Mouse (Mus musculus): ENCODE measurements around the gene 1700028K03Rik. TPM values are rescaled to one million over a fixed set of nuclear protein-coding genes. Genes with fewer than 3 reads are reported as not detected.

Gene 1700028K03Rik
- polyA plus RNA-seq, 1 experiment from 2014 or later, result 0.01 TPM

DNA sequence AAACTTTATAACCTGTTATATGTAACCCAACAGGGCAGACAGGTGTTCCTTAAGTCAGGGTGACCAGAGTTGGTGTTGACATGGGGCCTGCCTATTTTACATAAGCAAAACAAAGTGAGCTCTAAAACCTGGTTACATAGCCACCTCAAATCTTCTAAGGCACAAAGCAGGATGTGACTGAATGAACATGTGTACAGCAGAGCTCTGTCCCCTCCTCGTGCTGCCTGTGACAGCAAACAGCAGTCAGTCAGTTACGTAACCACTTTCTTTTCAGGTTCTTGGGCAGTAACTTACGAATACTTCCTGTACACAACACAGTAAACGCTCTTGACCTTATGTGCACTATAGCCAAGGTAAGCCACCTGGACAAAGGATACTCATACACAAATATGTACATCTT is 11.4 kb downstream of the 1700028K03Rik start:
- Histone ChIP-seq H3K27me3 (peaks cover 3% of the 10 kb centered on the region; the same call in 1 of the 2 replicates), H3K27ac (0 out of 2 replicates have a peak overlapping the region, but pooled peaks have one; percentile 3), H3K4me1 (replicated peaks) (peaks cover 21% of the 10 kb centered on the region), H3K4me2 (no peak overlapping the region), H3K36me3 (no peaks in the 10 kb centered on the region), H3K4me3 (replicated peaks) (no peak overlapping the region), H3K9ac (no peak overlapping the region), H3K9me3 (replicated peaks) (no peaks in the 10 kb centered on the region)
- WGBS (ENCODE audit: insufficient replicate concordance), result 50% methylated on average over 4 of the region's 4 CpGs
- DNase-seq, result no peak
- ATAC-seq (ENCODE audit: low read depth), result no peak

DNA sequence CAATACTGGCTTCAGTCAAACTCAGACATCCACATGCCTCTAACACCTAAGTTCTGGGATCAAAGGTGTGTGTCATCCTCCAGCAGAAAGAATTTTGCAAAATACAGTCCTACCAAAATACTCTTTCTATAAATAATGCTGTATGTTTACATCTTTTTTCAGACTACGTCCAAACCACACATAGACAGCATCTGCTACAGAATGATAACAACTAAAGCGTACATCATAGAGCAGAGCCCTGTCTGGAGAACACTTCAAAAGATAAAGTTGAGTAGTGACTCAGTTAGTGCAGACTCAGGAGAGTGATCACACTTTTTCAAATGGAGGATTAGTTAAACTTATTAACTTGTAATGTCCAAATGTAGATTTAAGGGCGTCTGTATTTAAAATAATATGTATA is 13.4 kb downstream of the 1700028K03Rik start:
- 21% methylated on average over 3 of the region's 3 CpGs for WGBS (ENCODE audit: insufficient replicate concordance)
- H3K4me2 ChIP-seq, result peak overlapping the region; percentile 34; the same call in 1 of the 2 replicates
- H3K27me3 ChIP-seq, result no peaks in the 10 kb centered on the region
- H3K9me3 ChIP-seq (replicated peaks), result no peaks in the 10 kb centered on the region
- ATAC-seq (ENCODE audit: low read depth), result peak; percentile 100
- no peak overlapping the region for H3K4me3 ChIP-seq (replicated peaks)
- H3K27ac ChIP-seq, result peak overlapping the region; percentile 83
- peaks cover 21% of the 10 kb centered on the region for H3K4me1 ChIP-seq (replicated peaks)
- H3K36me3 ChIP-seq, result 0 out of 2 replicates have a peak, but pooled peaks cover 6% of the 10 kb centered on the region
- peak overlapping the region; percentile 47 for H3K9ac ChIP-seq
- DNase-seq, result peak; percentile 33

DNA sequence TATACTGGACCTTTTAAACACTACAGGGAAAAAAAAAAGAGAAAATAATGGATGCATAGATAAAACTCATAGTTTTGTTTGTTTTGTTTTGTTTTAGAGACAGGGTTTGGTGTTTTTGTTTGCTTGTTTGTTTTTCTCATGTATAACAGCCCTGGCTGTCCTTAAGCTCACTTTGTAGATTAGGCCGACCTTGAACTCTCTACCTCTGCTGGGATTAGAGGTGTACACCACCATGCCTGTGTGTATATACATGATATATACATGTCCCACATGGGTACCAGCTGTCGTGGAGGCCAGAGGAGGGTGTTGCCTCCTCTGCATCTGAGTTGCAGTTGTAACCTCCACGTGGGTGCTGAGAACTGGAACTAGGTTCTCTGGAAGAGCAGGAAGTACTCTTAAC is 13.9 kb downstream of the 1700028K03Rik start:
- Histone ChIP-seq H3K4me3 (replicated peaks) (no peak overlapping the region), H3K36me3 (0 out of 2 replicates have a peak, but pooled peaks cover 6% of the 10 kb centered on the region), H3K4me1 (replicated peaks) (peaks cover 21% of the 10 kb centered on the region), H3K4me2 (no peak overlapping the region), H3K27ac (peak overlapping the region; percentile 83), H3K9me3 (replicated peaks) (no peaks in the 10 kb centered on the region), H3K9ac (no peak overlapping the region), H3K27me3 (no peaks in the 10 kb centered on the region)
- peak; percentile 57 for ATAC-seq (ENCODE audit: low read depth)
- peak; percentile 11 for DNase-seq
- WGBS (ENCODE audit: insufficient replicate concordance), result 68% methylated on average over 3 of the region's 3 CpGs

- Histone ChIP-seq H3K4me3 (replicated peaks) (no peak overlapping the region), H3K27me3 (no peaks in the 10 kb centered on the region), H3K27ac (no peak overlapping the region), H3K4me1 (replicated peaks) (peaks cover 3% of the 10 kb centered on the region; the same call in 1 of the 2 replicates), H3K36me3 (0 out of 2 replicates have a peak, but pooled peaks cover 6% of the 10 kb centered on the region), H3K4me2 (no peak overlapping the region), H3K9ac (no peak overlapping the region), H3K9me3 (replicated peaks) (no peaks in the 10 kb centered on the region)
- DNase-seq (no peak), ATAC-seq (ENCODE audit: low read depth) (no peak)
- 68% methylated on average over 5 of the region's 5 CpGs for WGBS (ENCODE audit: insufficient replicate concordance)
These were observed 19.8 kb downstream of the 1700028K03Rik start for GRCm38 (mm10) chr5:107554336-107554735.

DNA sequence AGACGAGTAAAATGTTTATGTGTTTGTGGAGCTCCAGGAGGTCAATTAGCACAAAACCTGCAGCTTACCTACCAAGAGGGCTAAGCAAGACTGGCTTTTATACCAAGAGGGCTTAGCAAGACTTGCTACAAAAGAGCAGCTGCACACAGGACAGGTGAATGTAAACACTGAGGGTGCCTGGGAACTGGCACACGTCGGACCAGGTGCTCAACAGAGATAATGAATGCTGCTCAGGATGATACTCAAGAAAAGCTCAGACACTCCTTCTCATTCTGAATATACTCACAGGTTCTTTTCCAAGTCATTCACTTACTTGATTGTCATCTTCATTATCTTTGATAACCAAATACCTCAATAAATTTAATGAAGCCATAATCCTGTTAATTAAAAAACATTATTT is 22.5 kb downstream of the 1700028K03Rik start:
- Histone ChIP-seq H3K36me3 (peaks cover 9% of the 10 kb centered on the region), H3K27ac (no peak overlapping the region), H3K27me3 (no peaks in the 10 kb centered on the region), H3K9ac (no peak overlapping the region), H3K4me3 (replicated peaks) (no peak overlapping the region), H3K4me2 (no peak overlapping the region), H3K9me3 (replicated peaks) (no peaks in the 10 kb centered on the region), H3K4me1 (replicated peaks) (peaks cover 3% of the 10 kb centered on the region; the same call in 1 of the 2 replicates)
- ATAC-seq (ENCODE audit: low read depth), result peak; percentile 81
- WGBS (ENCODE audit: insufficient replicate concordance), result 53% methylated on average over 3 of the region's 3 CpGs
- no peak for DNase-seq

- WGBS (ENCODE audit: insufficient replicate concordance), result 87% methylated on average over 9 of the region's 9 CpGs
- H3K27ac ChIP-seq, result no peak overlapping the region
- H3K9ac ChIP-seq, result no peak overlapping the region
- no peak overlapping the region for H3K4me2 ChIP-seq
- ATAC-seq (ENCODE audit: low read depth) (no peak), DNase-seq (no peak)
- H3K4me1 ChIP-seq (replicated peaks), result no peaks in the 10 kb centered on the region
- H3K36me3 ChIP-seq, result peaks cover 51% of the 10 kb centered on the region
- H3K9me3 ChIP-seq (replicated peaks), result no peaks in the 10 kb centered on the region
- H3K4me3 ChIP-seq (replicated peaks), result no peak overlapping the region
- no peaks in the 10 kb centered on the region for H3K27me3 ChIP-seq
These were observed 34.6 kb downstream of the 1700028K03Rik start for GRCm38 (mm10) chr5:107569148-107569547.

DNA sequence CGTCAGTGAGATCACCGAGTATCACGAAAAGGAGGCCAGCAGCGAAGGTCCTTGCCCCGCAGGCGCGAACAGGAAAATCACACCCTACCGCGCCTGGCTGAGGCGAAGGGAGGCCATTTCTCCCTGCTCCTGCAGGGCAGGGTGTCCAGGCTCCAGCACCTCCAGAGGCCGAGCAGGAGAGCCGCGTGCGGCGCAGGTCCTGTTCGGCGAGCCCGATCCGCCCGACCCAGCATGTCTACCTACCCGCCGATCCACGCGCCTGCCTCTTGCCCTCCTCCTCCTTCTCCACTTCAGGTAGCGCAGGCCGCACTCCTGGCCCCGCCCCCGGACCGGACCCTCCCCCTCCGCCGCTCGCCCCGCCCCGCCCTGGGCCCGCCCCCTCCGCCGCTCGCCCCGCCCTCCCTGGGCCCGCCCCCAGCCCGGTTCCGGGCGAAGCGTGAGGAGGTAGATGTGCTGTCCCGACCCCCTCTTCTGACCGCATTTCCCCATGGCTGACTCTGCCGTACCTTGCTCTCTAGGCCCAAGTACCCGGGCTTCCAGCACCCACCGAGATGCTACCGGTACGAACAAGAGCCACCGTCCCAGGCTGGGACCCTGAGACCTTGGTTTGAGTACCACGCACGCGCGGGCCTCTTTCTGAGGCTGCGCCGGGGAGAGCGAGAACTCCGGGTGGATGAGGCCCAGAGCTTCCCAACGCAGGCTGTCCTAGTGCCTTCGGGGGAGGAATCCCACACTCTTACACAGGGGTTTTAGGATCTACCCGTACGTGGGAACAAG is 63.0 kb downstream of the 1700028K03Rik start, which contains the start of the genes Rpap2 and Glmn:
Gene Rpap2 (plus strand): TSS at position 73 of the 777 bp plus-strand sequence.
Gene Glmn (minus strand): TSS at position 588 of the 777 bp plus-strand sequence.
- H3K4me2 ChIP-seq, result peak within 1 kb of the TSS; percentile 84
- H3K9ac ChIP-seq, result peak within 1 kb of the TSS; percentile 81
- peak; percentile 79 for DNase-seq
- H3K9me3 ChIP-seq (replicated peaks), result no peaks in the 10 kb centered on the region
- H3K4me3 ChIP-seq (replicated peaks), result peak within 1 kb of the TSS; percentile 73
- H3K4me1 ChIP-seq (replicated peaks), result peaks cover 16% of the 10 kb centered on the region
- H3K27ac ChIP-seq, result peak within 1 kb of the TSS; percentile 76
- peaks cover 13% of the 10 kb centered on the region for H3K36me3 ChIP-seq
- ATAC-seq (ENCODE audit: low read depth), result peak; percentile 95
- no peaks in the 10 kb centered on the region for H3K27me3 ChIP-seq
- WGBS (ENCODE audit: insufficient replicate concordance), result under 1% methylated on average over 52 of the region's 64 CpGs

DNA sequence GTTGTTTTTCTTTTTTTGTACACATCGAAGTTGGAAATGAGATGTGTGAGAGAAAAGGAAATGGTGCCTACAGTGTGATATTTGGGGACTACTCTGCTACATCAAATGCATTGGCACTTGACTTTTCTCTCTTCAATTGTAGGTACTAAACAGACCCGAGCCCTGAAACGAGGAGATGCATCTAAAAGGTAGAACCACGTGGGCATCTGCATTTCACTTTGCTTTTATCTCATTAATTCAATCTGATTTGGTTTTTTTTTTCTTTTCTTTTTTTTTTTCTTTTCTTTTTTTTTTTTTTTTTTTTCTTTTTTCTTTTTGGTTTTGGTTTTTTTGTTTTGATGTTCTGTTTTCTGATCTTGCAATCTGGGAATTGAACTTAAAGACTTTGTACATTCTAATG is 63.9 kb downstream of the 1700028K03Rik start:
- H3K27ac ChIP-seq, result peak overlapping the region; percentile 76; the same call in 1 of the 2 replicates
- H3K4me3 ChIP-seq (replicated peaks), result peak overlapping the region; percentile 73
- no peaks in the 10 kb centered on the region for H3K27me3 ChIP-seq
- peak overlapping the region; percentile 84 for H3K4me2 ChIP-seq
- H3K9ac ChIP-seq, result peak overlapping the region; percentile 81
- no peak for DNase-seq
- no peak for ATAC-seq (ENCODE audit: low read depth)
- H3K4me1 ChIP-seq (replicated peaks), result peaks cover 16% of the 10 kb centered on the region
- H3K9me3 ChIP-seq (replicated peaks), result no peaks in the 10 kb centered on the region
- 17% methylated on average over 4 of the region's 4 CpGs for WGBS (ENCODE audit: insufficient replicate concordance)
- peaks cover 18% of the 10 kb centered on the region for H3K36me3 ChIP-seq

Other genes starting within 250 kb of the 1700028K03Rik start
- gene Tgfbr3, start 245.1 kb upstream of the 1700028K03Rik start, polyA plus RNA-seq (2015; fragmentation: Nextera tagmentation; extraction: Ambion mirVana), result 7.1 and 9.9 TPM in 2 replicates
- gene Brdt, start 203.6 kb upstream of the 1700028K03Rik start, polyA plus RNA-seq (2015; fragmentation: Nextera tagmentation; extraction: Ambion mirVana), result 0.18 and 0.19 TPM in 2 replicates
- gene Ephx4, start 132.0 kb upstream of the 1700028K03Rik start, polyA plus RNA-seq (2015; fragmentation: Nextera tagmentation; extraction: Ambion mirVana), result 0.17 TPM in 1 of 2 replicates, not detected in the other
- gene Lpcat2b, start 103.2 kb upstream of the 1700028K03Rik start, polyA plus RNA-seq (2015; fragmentation: Nextera tagmentation; extraction: Ambion mirVana), result not detected in 2 replicates
- 1.1 and 1.5 TPM in 2 replicates for gene Btbd8, start 96.7 kb upstream of the 1700028K03Rik start, polyA plus RNA-seq (2015; fragmentation: Nextera tagmentation; extraction: Ambion mirVana)
- gene Gm42669, start 27.1 kb upstream of the 1700028K03Rik start, polyA plus RNA-seq (2015; fragmentation: Nextera tagmentation; extraction: Ambion mirVana), result 0.05 and 0.08 TPM in 2 replicates
- gene Rpap2, start 62.7 kb downstream of the 1700028K03Rik start, polyA plus RNA-seq (2015; fragmentation: Nextera tagmentation; extraction: Ambion mirVana), result 5.7 and 8.1 TPM in 2 replicates
- gene Glmn, start 63.2 kb downstream of the 1700028K03Rik start, polyA plus RNA-seq (2015; fragmentation: Nextera tagmentation; extraction: Ambion mirVana), result 9.5 and 11.3 TPM in 2 replicates
- gene Gfi1, start 191.3 kb downstream of the 1700028K03Rik start, polyA plus RNA-seq (2015; fragmentation: Nextera tagmentation; extraction: Ambion mirVana), result 0.48 and 0.65 TPM in 2 replicates